Mouse (Mus musculus): ENCODE measurements around the gene Slc2a3.
"Not testable (repeated sequence)": the region's sequence is repeated elsewhere in the genome, so short reads cannot be mapped to it uniquely, and the experiment has no call there.

The Slc2a3 gene

DNA sequence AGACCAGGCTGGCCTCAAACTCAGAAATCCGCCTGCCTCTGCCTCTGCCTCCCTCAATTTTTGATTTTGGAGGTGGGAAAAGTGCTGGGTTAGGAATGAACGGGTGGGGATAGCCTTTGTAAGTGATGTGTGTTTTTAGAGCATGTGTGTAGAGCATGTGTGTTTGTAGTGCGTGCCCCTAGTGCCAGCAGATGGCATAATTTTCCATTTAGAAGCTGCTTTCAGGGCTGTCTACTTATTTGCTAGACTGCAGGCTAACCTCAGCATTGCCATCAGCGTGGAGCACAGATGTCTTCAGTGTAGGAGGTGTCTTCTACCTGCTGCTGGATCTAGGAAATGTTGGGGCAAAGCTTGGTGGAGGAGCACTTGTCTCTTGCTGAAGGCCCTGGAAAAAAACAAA lies 92.6 kb downstream of the Slc2a3 start:
- DNase-seq (ENCODE audit: extremely low spot score): no peak

- DNase-seq (ENCODE audit: extremely low spot score): no peak
Measured at GRCm38 (mm10) chr6:122707036-122707800, 94.2 kb downstream of the Slc2a3 start, which contains the start of gene Nanog. Gene Nanog, plus strand, starts transcription at chr6:122707489.

DNA sequence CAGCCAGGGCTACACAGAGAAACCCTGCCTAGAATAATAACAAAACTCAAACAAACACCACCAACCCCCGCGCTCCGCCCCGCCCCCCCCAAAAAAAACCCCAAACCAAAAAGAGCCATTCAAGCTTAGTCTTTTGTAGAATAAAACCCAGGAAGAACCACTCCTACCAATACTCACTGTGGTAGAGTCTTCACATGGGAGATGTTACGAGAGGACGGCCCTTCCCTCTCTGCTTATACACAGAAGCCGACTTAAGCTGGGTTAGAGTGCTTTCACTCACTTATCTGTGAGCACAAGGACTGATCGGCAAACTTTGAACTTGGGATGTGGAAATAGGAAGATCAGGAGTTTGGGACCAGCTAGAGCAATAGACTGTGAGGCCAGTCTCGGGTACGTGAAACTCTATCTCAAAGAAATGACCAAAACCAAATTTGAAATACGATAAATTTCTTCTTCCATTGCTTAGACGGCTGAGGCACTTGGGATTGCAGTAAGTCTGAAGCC lies 95.1 kb downstream of the Slc2a3 start:
- no peak for DNase-seq (ENCODE audit: extremely low spot score)

DNA sequence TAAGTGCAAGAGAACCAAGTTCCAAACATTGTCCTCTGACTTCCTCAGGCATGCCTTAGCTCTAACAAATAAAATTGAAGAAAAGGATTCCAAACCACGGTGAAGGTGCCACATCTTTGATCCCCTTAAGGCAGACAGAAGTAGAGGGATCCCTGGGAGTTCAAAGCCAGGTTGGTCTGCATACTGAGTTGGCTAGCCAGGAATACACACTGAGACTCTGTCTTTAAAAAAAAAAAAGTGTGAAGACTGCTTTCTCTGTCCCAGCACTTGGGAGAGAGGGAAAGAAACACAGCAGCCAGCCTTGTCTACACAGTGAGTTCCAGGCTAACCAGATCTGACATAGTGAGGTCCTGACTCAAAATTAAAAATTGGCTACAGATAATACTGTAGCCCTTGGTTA lies 97.7 kb downstream of the Slc2a3 start:
- no peak for DNase-seq (ENCODE audit: extremely low spot score)

DNA sequence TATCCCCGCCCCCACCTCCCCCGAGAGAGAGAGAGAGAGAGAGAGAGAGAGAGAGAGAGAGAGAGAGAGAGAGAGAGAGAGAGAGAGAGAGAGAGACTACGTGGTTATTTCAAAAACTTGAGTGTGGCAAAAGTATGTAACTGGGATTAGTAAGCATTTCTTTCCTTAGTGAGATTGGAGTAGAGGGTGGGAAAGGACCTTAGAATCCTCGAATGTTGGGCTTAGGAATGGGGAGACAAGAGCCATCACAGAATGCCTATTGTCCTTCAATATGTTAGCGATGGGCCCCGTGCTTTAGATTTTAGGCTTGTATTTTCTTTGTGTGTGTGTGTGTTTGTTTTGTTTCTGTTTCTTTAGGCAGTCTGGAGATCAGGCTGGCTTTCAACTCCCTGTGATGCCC lies 98.2 kb downstream of the Slc2a3 start:
- DNase-seq (ENCODE audit: extremely low spot score): no peak

DNA sequence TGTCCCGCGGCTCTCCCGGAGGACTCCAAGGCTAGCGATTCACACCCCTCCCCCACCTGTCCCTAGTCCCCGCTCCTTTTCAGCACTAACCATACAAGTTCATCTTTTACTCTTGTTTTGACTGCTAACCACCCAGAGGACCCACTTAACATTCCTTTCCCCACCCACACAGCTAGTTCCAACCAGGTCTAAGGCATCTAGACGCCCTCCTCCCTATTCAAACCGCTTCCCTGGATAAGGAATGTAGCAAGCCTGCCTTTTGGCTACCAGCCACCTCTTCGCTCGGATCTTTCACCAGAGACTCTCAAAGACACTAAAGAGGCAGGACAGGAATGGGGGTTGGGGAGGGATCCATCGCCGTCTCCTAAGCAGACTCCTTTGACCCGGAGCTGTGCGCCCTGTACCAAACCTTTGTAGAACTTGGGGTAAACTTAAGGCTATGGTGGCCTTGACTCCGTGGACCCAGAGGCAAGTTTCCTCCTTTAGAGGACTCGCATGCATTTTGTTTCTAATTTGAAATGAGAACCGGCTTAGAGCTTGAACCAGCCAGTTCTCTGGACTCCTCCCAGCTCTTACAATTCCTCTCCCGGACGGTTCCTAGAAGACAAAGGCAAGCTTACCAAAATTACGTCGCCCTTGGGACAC lies 98.8 kb downstream of the Slc2a3 start:
- peak; percentile 61 for DNase-seq (ENCODE audit: extremely low spot score)

GRCm38 (mm10) chr6:122701816-122702215 lies 99.6 kb downstream of the Slc2a3 start:
- no peak for DNase-seq (ENCODE audit: extremely low spot score)

DNA sequence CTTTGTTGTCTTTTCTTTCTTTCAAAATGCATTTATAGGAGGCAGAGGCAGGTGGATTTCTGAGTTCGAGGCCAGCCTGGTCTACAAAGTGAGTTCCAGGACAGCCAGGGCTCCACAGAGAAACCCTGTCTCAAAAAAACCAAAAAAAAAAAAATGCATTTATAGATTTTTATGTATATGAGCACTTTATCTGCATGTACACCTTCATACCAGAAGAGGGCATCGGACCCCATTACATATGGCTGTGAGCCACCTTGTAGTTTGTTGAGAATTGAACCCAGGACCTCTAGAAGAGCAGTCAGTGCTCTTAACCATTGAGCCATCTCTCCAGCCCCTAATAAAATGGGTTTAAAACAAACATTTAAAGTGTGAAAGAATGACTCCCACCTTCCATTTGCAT lies 101.8 kb downstream of the Slc2a3 start:
- DNase-seq (ENCODE audit: extremely low spot score): not testable (repeated sequence)

DNA sequence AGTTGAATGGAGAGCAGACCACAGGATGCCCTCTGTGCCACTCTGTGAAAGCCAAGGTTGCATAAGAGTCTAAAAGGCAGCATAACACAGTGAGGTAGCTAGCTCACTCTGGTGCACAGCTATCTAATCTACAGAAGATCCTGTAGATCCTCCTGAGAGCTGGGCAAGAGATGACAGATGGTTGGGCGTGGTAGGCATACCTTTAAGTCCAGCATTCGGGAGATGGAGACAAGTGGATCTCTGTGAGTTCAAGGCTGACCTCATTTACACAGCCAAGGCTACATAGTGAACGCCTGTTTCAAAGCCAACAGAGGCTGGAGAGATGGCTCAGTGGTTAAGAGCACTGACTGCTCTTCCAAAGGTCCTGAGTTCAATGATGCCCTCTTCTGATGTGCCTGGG lies 106.0 kb downstream of the Slc2a3 start:
- no peak for DNase-seq (ENCODE audit: extremely low spot score)

DNA sequence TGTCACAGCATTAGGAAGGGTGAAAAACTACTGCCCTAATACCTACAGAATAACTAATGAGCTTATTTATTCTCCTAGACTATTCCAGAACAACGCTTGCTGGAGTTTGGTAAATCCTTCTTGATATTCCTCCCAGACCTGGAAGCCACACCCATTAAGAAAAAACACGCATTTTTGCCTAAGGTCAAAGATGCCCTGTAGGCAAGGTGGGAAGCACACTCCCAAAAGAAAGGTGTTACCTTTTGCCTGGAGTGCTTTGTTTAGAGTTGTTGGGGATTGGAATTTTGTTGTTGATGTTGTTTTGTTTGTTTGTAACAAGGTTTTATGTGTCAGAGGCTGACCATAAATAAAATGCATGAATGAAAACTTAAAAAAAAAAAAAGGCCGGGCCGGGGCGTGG lies 111.4 kb downstream of the Slc2a3 start:
- DNase-seq (ENCODE audit: extremely low spot score): no peak

DNA sequence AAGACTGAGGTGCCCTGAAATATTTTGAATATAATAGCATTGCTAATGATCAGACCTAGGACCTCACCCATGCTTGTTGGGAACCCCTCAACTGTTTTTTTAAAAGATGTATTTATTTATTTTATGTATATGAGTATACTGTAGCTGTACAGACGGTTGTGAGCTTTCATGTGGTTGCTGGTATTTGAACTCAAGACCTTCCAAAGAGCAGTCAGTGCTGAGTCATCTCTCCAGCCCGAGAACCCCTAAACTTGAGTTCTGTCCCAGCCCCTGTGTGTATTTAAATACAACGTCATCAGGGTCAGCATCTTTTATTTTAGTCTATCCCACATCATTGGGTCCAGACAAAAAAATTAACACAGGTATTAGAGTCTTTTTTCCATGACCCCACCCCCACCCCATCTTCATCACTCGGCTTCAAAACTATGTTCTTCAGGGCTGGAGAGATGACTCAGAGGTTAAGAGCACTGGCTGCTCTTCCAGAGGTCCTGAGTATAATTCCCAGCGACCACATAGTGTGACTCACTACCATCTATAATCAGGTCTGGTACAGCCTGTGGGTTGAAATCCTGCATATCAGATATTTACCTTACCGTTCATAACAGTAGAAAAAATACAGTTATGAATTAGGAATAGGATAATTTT lies 111.9 kb downstream of the Slc2a3 start:
- DNase-seq (ENCODE audit: extremely low spot score): no peak

GRCm38 (mm10) chr6:122686709-122687108 lies 114.7 kb downstream of the Slc2a3 start:
- DNase-seq (ENCODE audit: extremely low spot score): no peak

DNA sequence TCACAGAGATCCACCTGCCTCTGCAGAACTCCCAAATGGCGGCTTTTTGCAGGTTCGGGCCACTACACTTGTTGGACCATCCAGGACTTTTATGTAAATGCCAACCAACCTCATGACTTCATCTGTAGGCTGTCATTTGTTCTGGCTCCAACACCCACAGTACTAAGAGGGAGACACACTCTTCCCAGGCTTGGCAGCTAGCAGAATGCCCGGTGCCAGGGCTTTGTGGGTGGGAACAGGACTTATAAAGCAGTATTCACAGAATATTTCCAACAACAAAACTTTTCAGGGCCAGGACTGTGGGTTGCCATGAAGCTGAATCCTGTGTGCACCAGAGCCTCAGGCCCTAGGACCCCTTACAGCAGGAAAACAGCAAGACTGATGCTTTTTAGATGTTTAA lies 118.8 kb downstream of the Slc2a3 start:
- DNase-seq (ENCODE audit: extremely low spot score): no peak

Measured in embryo, embryonic 9.5 days (tissue).